ENCODE assay signal across 10 mouse cellular contexts in genomic region chr4:102741287-102741686, GRCm38 (mm10). TPM values are rescaled to one million over a fixed set of nuclear protein-coding genes. Genes with fewer than 3 reads are reported as not detected.
A peak's percentile ranks its signal among the peaks of the same experiment; 100 is the strongest.
DNase-seq lines count a peak whose midpoint lies in the region; ATAC-seq and TF ChIP-seq lines count a peak whose summit lies in the region.
"Had no signal": no experiment of that assay in that cellular context is flagged by ENCODE, and none has a peak within 500 bp of the region (broad histone marks: within the 10 kb centered on the region; RNA-seq: fewer than 3 reads in every experiment).

Sgip1 (plus strand) TSS chr4:102741297.

- no peaks in the 10 kb centered on the region for H3K27me3 ChIP-seq in stomach, embryonic 14.5 days (ENCODE audit: control insufficient read depth, insufficient read depth, low read length)
- H3K27me3 ChIP-seq in stomach, postnatal 0 days (ENCODE audit: control insufficient read depth, insufficient read depth, low read length) = no peaks in the 10 kb centered on the region
- H3K27me3 ChIP-seq: heart, embryonic 15.5 days had no signal

- H3K4me2 ChIP-seq in stomach, embryonic 14.5 days (replicated peaks; ENCODE audit: low read depth, low read length) = no peak within 1 kb of the TSS
- H3K4me2 ChIP-seq in stomach, postnatal 0 days (replicated peaks; ENCODE audit: low read depth) = no peak within 1 kb of the TSS
- H3K4me2 ChIP-seq: heart, embryonic 15.5 days had no signal

- H3K9me3 ChIP-seq in stomach, embryonic 14.5 days (ENCODE audit: control insufficient read depth, low read depth, low read length) = no peaks in the 10 kb centered on the region
- no peaks in the 10 kb centered on the region for H3K9me3 ChIP-seq in stomach, postnatal 0 days (ENCODE audit: control insufficient read depth, low read length)
- H3K9me3 ChIP-seq: heart, embryonic 15.5 days had no signal

- H3K36me3 ChIP-seq in stomach, embryonic 14.5 days (ENCODE audit: control insufficient read depth, insufficient read depth, low read length) = no peaks in the 10 kb centered on the region
- no peaks in the 10 kb centered on the region for H3K36me3 ChIP-seq in stomach, postnatal 0 days (ENCODE audit: control insufficient read depth, insufficient read depth, low read length)
- H3K36me3 ChIP-seq: heart, embryonic 15.5 days had no signal

- H3K4me1 ChIP-seq in stomach, embryonic 14.5 days (ENCODE audit: control insufficient read depth, insufficient read depth, low read length) = no peaks in the 10 kb centered on the region
- no peaks in the 10 kb centered on the region for H3K4me1 ChIP-seq in stomach, postnatal 0 days (replicated peaks; ENCODE audit: control insufficient read depth, insufficient read depth)
- H3K4me1 ChIP-seq in olfactory bulb, adult 2 months (ENCODE audit: control insufficient read depth, insufficient read depth, low read length) = no peaks in the 10 kb centered on the region
- no peaks in the 10 kb centered on the region for H3K4me1 ChIP-seq in lung, adult 2 months (ENCODE audit: control insufficient read depth, insufficient read depth, low read length)
- H3K4me1 ChIP-seq: heart, embryonic 15.5 days had no signal

- no peak within 1 kb of the TSS for H3K4me3 ChIP-seq in stomach, embryonic 14.5 days (ENCODE audit: low read depth, low read length)
- no peak within 1 kb of the TSS for H3K4me3 ChIP-seq in stomach, postnatal 0 days (ENCODE audit: low read depth, low read length)
- H3K4me3 ChIP-seq in olfactory bulb, adult 2 months (ENCODE audit: insufficient read depth, low read depth, low read length) = no peak within 1 kb of the TSS
- no peak within 1 kb of the TSS for H3K4me3 ChIP-seq in lung, adult 2 months (replicated peaks; ENCODE audit: extremely low read depth, low read depth, low read length)
- H3K4me3 ChIP-seq: heart, embryonic 15.5 days had no signal

- H3K27ac ChIP-seq in stomach, embryonic 14.5 days (ENCODE audit: low read length) = no peak within 1 kb of the TSS
- H3K27ac ChIP-seq in stomach, postnatal 0 days (replicated peaks) = no peak within 1 kb of the TSS
- H3K27ac ChIP-seq in olfactory bulb, adult 2 months (ENCODE audit: insufficient read depth, low read depth, low read length) = no peak within 1 kb of the TSS
- H3K27ac ChIP-seq: heart, embryonic 15.5 days had no signal

- no peak for TF ChIP-seq EP300 in stomach, postnatal 0 days (optimal IDR thresholded peaks at IDR 0.05)

- no peak within 1 kb of the TSS for H3K9ac ChIP-seq in stomach, embryonic 14.5 days (replicated peaks; ENCODE audit: low read depth, low read length)
- no peak within 1 kb of the TSS for H3K9ac ChIP-seq in stomach, postnatal 0 days (ENCODE audit: low read length)
- H3K9ac ChIP-seq: heart, embryonic 15.5 days had no signal

- no peak for ATAC-seq in stomach, embryonic 14.5 days (ENCODE audit: insufficient number of reproducible peaks, insufficient read depth, low FRiP score, low read depth)
- no peak for ATAC-seq in stomach, postnatal 0 days (ENCODE audit: low FRiP score, low TSS enrichment)
- peak; percentile 87 for ATAC-seq in granulocyte monocyte progenitor cell, adult 5-6 weeks (replicated peaks; ENCODE audit: poor library complexity, severe bottlenecking)

- WGBS in stomach, embryonic 14.5 days = 70% methylated on average over 8 of the region's 8 CpGs
- WGBS in stomach, postnatal 0 days = 66% methylated on average over 8 of the region's 8 CpGs
- WGBS in olfactory bulb, adult 2 months = 77% methylated on average over 8 of the region's 8 CpGs
- 63% methylated on average over 8 of the region's 8 CpGs for WGBS in lung, adult 2 months

- TF ChIP-seq POLR2A in olfactory bulb, adult 2 months (IDR thresholded peaks at IDR 0.05; ENCODE audit: insufficient read depth, low read depth, low read length) = no peak
- no peak for TF ChIP-seq POLR2A in lung, adult 2 months (IDR thresholded peaks at IDR 0.05; ENCODE audit: borderline replicate concordance, extremely low read depth, low read depth, low read length)

- intact Hi-C loops in left cerebral cortex, postnatal 14 days (cut with DNase I) = no loop called here

- no peak for TF ChIP-seq CTCF in stomach, postnatal 0 days (IDR thresholded peaks at IDR 0.05; ENCODE audit: low read depth)
- TF ChIP-seq CTCF in olfactory bulb, adult 2 months (IDR thresholded peaks at IDR 0.05; ENCODE audit: insufficient read depth, low read depth, low read length) = no peak
- TF ChIP-seq CTCF in lung, adult 2 months (IDR thresholded peaks at IDR 0.05; ENCODE audit: insufficient read depth, low read length) = no peak

- DNase-seq in stomach, postnatal 0 days (ENCODE audit: low spot score) = no peak
- no peak for DNase-seq in left cerebral cortex, postnatal 14 days (ENCODE audit: low spot score in 2 of 2)
- no peak for DNase-seq in kidney, postnatal 14 days
- no peak for DNase-seq in cerebellum, postnatal 25 days
- no peak for DNase-seq in lung, adult 2 months
- DNase-seq: cerebellum, adult 11-12 months had no signal

RNA-seq across cellular contexts. Expression of gene Sgip1, which starts in this region (rescaled TPM):
- polyA plus RNA-seq in stomach, embryonic 14.5 days (2014; fragmentation: Nextera tagmentation; extraction: Ambion mirVana) = 10.4 and 12.2 TPM in 2 replicates
- polyA plus RNA-seq in stomach, postnatal 0 days (2015; fragmentation: Nextera tagmentation; extraction: Ambion mirVana) = 2.4 and 2.8 TPM in 2 replicates
- 3.4 and 9.2 TPM in 2 replicates for total RNA-seq in granulocyte monocyte progenitor cell, adult 5-6 weeks (2014; fragmentation: Nextera tagmentation)
- 10.4 and 17.0 TPM in 2 replicates for total RNA-seq in granulocyte monocyte progenitor cell, adult 5-6 weeks (2017)
- 100 to 1,000 TPM; 311 to 321 TPM for total RNA-seq in left cerebral cortex, postnatal 14 days (2021)
- polyA plus RNA-seq in olfactory bulb, adult 2 months (2012; ENCODE audit: insufficient read depth, insufficient read length, low replicate concordance, missing spikeins) = not detected in 2 replicates
- polyA plus RNA-seq in lung, adult 2 months (2012; rRNA removed) = 8.3 and 8.6 TPM in 2 replicates

Comparison
In these comparisons a context has a peak if more than half of its experiments do, and no peak if none do; other contexts are left out.
1. RNA of gene Sgip1 (total RNA-seq): 311 to 321 TPM in left cerebral cortex, postnatal 14 days; 3.4 to 17.0 TPM in granulocyte monocyte progenitor cell, adult 5-6 weeks; every median in the first group is over 10 times any median in the second.